27 mouse cellular contexts compared by ENCODE assay signal in genomic region chr9:41143825-41144224, GRCm38 (mm10). TPM values are rescaled to one million over a fixed set of nuclear protein-coding genes. Genes with fewer than 3 reads are reported as not detected.
A peak's percentile ranks its signal among the peaks of the same experiment; 100 is the strongest.
DNase-seq lines count a peak whose midpoint lies in the region; ATAC-seq and TF ChIP-seq lines count a peak whose summit lies in the region.
"Had no signal": no experiment of that assay in that cellular context is flagged by ENCODE, and none has a peak within 500 bp of the region (broad histone marks: within the 10 kb centered on the region; RNA-seq: fewer than 3 reads in every experiment).

No protein-coding gene starts in this region.

- 90% methylated on average over 15 of the region's 15 CpGs for WGBS in intestine, postnatal 0 days

- no peak overlapping the region for H3K4me2 ChIP-seq in intestine, postnatal 0 days (replicated peaks; ENCODE audit: low read depth)
- H3K4me2 ChIP-seq: embryonic facial prominence, embryonic 13.5 days; forebrain, embryonic 12.5 days; forebrain, embryonic 15.5 days; heart, embryonic 12.5 days; heart, embryonic 15.5 days; hindbrain, embryonic 14.5 days; intestine, embryonic 15.5 days had no signal

- H3K36me3 ChIP-seq in intestine, postnatal 0 days (ENCODE audit: control insufficient read depth, insufficient read depth): no peaks in the 10 kb centered on the region
- H3K36me3 ChIP-seq: embryonic facial prominence, embryonic 10.5 days; embryonic facial prominence, embryonic 13.5 days; forebrain, embryonic 12.5 days; forebrain, embryonic 15.5 days; heart, embryonic 12.5 days; heart, embryonic 15.5 days; intestine, embryonic 15.5 days had no signal

- no peak overlapping the region for H3K4me3 ChIP-seq in intestine, postnatal 0 days (ENCODE audit: low read depth, low read length)
- H3K4me3 ChIP-seq: embryonic facial prominence, embryonic 10.5 days; embryonic facial prominence, embryonic 13.5 days; erythroblast, embryonic 14.5 days; forebrain, embryonic 12.5 days; forebrain, embryonic 15.5 days; heart, embryonic 12.5 days; heart, embryonic 15.5 days; intestine, embryonic 15.5 days had no signal

- no peaks in the 10 kb centered on the region for H3K27me3 ChIP-seq in intestine, postnatal 0 days (replicated peaks; ENCODE audit: control insufficient read depth, insufficient read depth, low read length)
- H3K27me3 ChIP-seq: forebrain, embryonic 12.5 days; forebrain, embryonic 15.5 days; heart, embryonic 12.5 days; heart, embryonic 15.5 days; intestine, embryonic 15.5 days had no signal

- no peak overlapping the region for H3K9ac ChIP-seq in intestine, postnatal 0 days (ENCODE audit: low read depth, low read length)
- H3K9ac ChIP-seq: embryonic facial prominence, embryonic 13.5 days; forebrain, embryonic 12.5 days; forebrain, embryonic 15.5 days; heart, embryonic 12.5 days; heart, embryonic 15.5 days; hindbrain, embryonic 14.5 days; intestine, embryonic 15.5 days had no signal

- H3K27ac ChIP-seq in intestine, postnatal 0 days (ENCODE audit: low read depth, low read length): no peak overlapping the region
- H3K27ac ChIP-seq: embryonic facial prominence, embryonic 10.5 days; embryonic facial prominence, embryonic 13.5 days; forebrain, embryonic 12.5 days; forebrain, embryonic 15.5 days; heart, embryonic 15.5 days; hindbrain, embryonic 14.5 days; hindbrain, postnatal 0 days; intestine, embryonic 15.5 days had no signal

- peak; percentile 50 for DNase-seq in CD4-positive helper T cell, adult 2 months (ENCODE audit: low read depth, low spot score)
- peak; percentile 45 for DNase-seq in CD4-positive, CD25-positive, alpha-beta regulatory T cell, adult 2 months (ENCODE audit: low read depth, low spot score)
- DNase-seq in forelimb bud, embryonic 11.5 days (ENCODE audit: low read depth, low spot score): peak; percentile 33
- no peak for DNase-seq in kidney, postnatal 36 days
- DNase-seq in layer of hippocampus, postnatal 10 days (ENCODE audit: low spot score in 2 of 2): no peak
- DNase-seq: adrenal gland, adult 2 months; adrenal gland, postnatal 14 days; cerebellum, adult 11-12 months; cerebellum, adult 8-10 months; cerebellum, postnatal 10 days; cerebellum, postnatal 36 days; embryo, embryonic 11 days; gastrocnemius, postnatal 25 days; heart, adult 18-20 months; heart, postnatal 10 days; heart, postnatal 4 days had no signal

- H3K4me1 ChIP-seq in intestine, postnatal 0 days (replicated peaks; ENCODE audit: control insufficient read depth, insufficient read depth, low read length): no peaks in the 10 kb centered on the region

- no peaks in the 10 kb centered on the region for H3K9me3 ChIP-seq in intestine, postnatal 0 days (ENCODE audit: control insufficient read depth)
- H3K9me3 ChIP-seq: embryonic facial prominence, embryonic 10.5 days; embryonic facial prominence, embryonic 13.5 days; forebrain, embryonic 12.5 days; forebrain, embryonic 15.5 days; heart, embryonic 12.5 days; heart, embryonic 15.5 days; intestine, embryonic 15.5 days had no signal

- TF ChIP-seq CTCF in intestine, postnatal 0 days (IDR thresholded peaks at IDR 0.05; ENCODE audit: low read depth): no peak

- no peak for ATAC-seq in intestine, postnatal 0 days
- ATAC-seq: forebrain, embryonic 15.5 days; hindbrain, postnatal 0 days; intestine, embryonic 15.5 days had no signal

RNA-seq across cellular contexts. Expression of gene Ubash3b, which starts 17.7 kb away (rescaled TPM):
- 6.3 and 7.2 TPM in 2 replicates for polyA plus RNA-seq in intestine, postnatal 0 days (2015; fragmentation: Nextera tagmentation; extraction: Ambion mirVana)
- total RNA-seq in layer of hippocampus, postnatal 10 days (2021): 10 to 100 TPM; 30.7 to 32.6 TPM

Comparison
In these comparisons a context has a peak if more than half of its experiments do, and no peak if none do; other contexts are left out.
1. DNase-seq: peak in CD4-positive helper T cell, adult 2 months (single experiment), CD4-positive, CD25-positive, alpha-beta regulatory T cell, adult 2 months (single experiment) and forelimb bud, embryonic 11.5 days (single experiment); none in kidney, postnatal 36 days (0 of 2) and layer of hippocampus, postnatal 10 days (0 of 2).